Mouse (Mus musculus): ENCODE data around the gene Ggt6.

DNA sequence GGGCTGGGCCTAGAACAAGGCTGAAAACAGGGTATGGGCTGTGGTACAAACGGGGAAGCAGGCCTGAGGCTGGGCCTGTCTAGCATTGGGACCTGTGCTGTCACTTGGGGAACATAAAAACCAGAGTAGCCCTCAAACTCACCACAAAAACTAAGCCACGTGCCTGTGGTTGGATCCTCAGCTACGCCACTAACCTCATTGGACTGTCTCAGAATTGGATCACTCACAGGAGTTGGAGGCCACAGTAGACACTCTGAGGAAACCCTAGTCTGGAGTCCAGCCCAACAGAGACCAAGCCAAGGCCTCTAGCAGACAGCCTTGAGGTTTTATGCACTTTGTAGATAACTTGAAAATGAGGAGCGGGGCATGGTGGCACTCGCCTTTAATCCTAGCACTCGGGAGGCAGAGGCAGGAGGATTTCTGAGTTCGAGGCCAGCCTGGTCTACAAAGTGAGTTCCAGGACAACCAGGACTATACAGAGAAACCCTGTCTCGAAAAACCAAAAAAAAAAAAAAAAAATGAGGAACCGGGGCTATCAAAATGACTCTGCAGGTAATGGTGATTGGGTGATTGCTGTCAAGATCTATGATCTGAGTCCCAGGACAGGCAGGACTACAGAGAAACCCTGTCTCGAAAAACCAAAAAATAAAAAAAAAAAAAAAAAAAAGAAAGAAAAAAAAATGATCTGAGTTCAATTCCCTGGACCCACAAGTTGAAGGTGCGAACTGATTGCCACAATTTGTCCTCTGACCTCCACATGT is 13.6 kb upstream of the Ggt6 start:
- TF ChIP-seq CTCF (IDR thresholded peaks at IDR 0.05; ENCODE audit: low read depth) (no peak), EP300 (IDR thresholded peaks at IDR 0.05; ENCODE audit: low read depth) (no peak)

Data from heart, postnatal 0 days (tissue).